ENCODE assay signal across 11 mouse cellular contexts in the genomic region with DNA sequence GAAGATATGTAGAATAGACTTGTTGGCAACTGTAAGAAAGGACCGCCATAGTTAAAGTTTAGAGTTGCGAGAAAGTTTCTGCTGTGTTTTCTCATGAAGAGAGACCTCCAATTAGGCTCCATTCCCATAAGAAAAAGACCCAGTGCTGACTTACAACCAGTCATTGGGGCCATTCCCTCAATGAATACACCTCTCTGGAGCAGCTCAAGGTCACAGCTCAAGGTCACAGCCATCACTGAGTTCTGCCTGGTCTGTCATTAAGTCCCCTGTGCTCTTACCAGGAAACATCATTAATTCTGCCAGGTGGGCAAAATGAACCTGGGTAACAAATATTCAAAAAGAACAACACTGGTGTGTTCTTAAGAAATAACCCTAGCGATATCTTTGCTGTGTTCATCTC.
A peak's percentile ranks its signal among the peaks of the same experiment; 100 is the strongest.
DNase-seq lines count a peak whose midpoint lies in the region; ATAC-seq and TF ChIP-seq lines count a peak whose summit lies in the region.
"Had no signal": no experiment of that assay in that cellular context is flagged by ENCODE, and none has a peak within 500 bp of the region (broad histone marks: within the 10 kb centered on the region; RNA-seq: fewer than 3 reads in every experiment).

No protein-coding gene starts in this region.

- peaks cover 15 to 38% of the 10 kb centered on the region in 2 experiments for H3K4me1 ChIP-seq in heart, embryonic 14.5 days (ENCODE audit: control insufficient read depth in 2 of 2, insufficient read depth in 2 of 2, low read length in 2 of 2)
- no peaks in the 10 kb centered on the region for H3K4me1 ChIP-seq in lung, embryonic 14.5 days (ENCODE audit: insufficient read depth)
- H3K4me1 ChIP-seq in lung, postnatal 0 days (ENCODE audit: insufficient read depth, low read depth, low read length) = no peaks in the 10 kb centered on the region
- peaks cover 19% of the 10 kb centered on the region for H3K4me1 ChIP-seq in embryonic facial prominence, embryonic 13.5 days
- peaks cover 4% of the 10 kb centered on the region; the same call in 1 of the 2 replicates for H3K4me1 ChIP-seq in liver, postnatal 0 days (ENCODE audit: insufficient read depth)

- no peak for TF ChIP-seq CTCF in lung, embryonic 14.5 days (IDR thresholded peaks at IDR 0.05; ENCODE audit: low read depth)
- TF ChIP-seq CTCF in lung, postnatal 0 days (IDR thresholded peaks at IDR 0.05) = no peak
- no peak for TF ChIP-seq CTCF in liver, postnatal 0 days (IDR thresholded peaks at IDR 0.05; ENCODE audit: low read depth)

- peak overlapping the region; percentile 47 for H3K4me2 ChIP-seq in heart, embryonic 14.5 days (ENCODE audit: low read length)
- H3K4me2 ChIP-seq in lung, embryonic 14.5 days = peak overlapping the region; percentile 32; the same call in 1 of the 2 replicates
- no peak overlapping the region for H3K4me2 ChIP-seq in lung, postnatal 0 days (replicated peaks; ENCODE audit: low read depth, low read length)
- H3K4me2 ChIP-seq in embryonic facial prominence, embryonic 13.5 days = 0 out of 2 replicates have a peak overlapping the region, but pooled peaks have one; percentile 39
- H3K4me2 ChIP-seq in liver, postnatal 0 days (ENCODE audit: low read depth, low read length) = peak overlapping the region; percentile 11; the same call in 1 of the 2 replicates
- H3K4me2 ChIP-seq: limb, embryonic 15.5 days had no signal

- ATAC-seq in heart, embryonic 14.5 days (ENCODE audit: insufficient number of reproducible peaks, insufficient read depth, low FRiP score, low read depth) = no peak
- no peak for ATAC-seq in lung, embryonic 14.5 days (ENCODE audit: insufficient read depth)
- ATAC-seq in lung, postnatal 0 days = no peak
- no peak for ATAC-seq in embryonic facial prominence, embryonic 13.5 days (ENCODE audit: insufficient number of reproducible peaks, insufficient read depth, low FRiP score, low TSS enrichment, low read depth)
- peak; percentile 54; the same call in 1 of the 2 replicates for ATAC-seq in liver, postnatal 0 days

- peak overlapping the region; percentile 77 to 84 for H3K27ac ChIP-seq in heart, embryonic 14.5 days (replicated peaks in 1 of 2; ENCODE audit: control insufficient read depth in 1 of 2, insufficient read depth in 1 of 2, low read depth in 2 of 2, low read length in 2 of 2)
- no peak overlapping the region; the same call in 1 of the 2 replicates for H3K27ac ChIP-seq in lung, embryonic 14.5 days (ENCODE audit: low read depth)
- no peak overlapping the region for H3K27ac ChIP-seq in lung, postnatal 0 days (ENCODE audit: low read length)
- no peak overlapping the region for H3K27ac ChIP-seq in embryonic facial prominence, embryonic 13.5 days
- peak overlapping the region; percentile 90 for H3K27ac ChIP-seq in liver, postnatal 0 days (ENCODE audit: low read depth)
- H3K27ac ChIP-seq: limb, embryonic 15.5 days; midbrain, embryonic 12.5 days had no signal

- H3K9me3 ChIP-seq in heart, embryonic 14.5 days (ENCODE audit: control insufficient read depth, low read length) = 0 out of 2 replicates have a peak, but pooled peaks cover 3% of the 10 kb centered on the region
- H3K9me3 ChIP-seq in lung, embryonic 14.5 days (ENCODE audit: low read depth, low read length) = no peaks in the 10 kb centered on the region
- H3K9me3 ChIP-seq in lung, postnatal 0 days (ENCODE audit: low read length) = no peaks in the 10 kb centered on the region
- H3K9me3 ChIP-seq in embryonic facial prominence, embryonic 13.5 days = peaks cover 3% of the 10 kb centered on the region; the same call in 1 of the 2 replicates
- H3K9me3 ChIP-seq in liver, postnatal 0 days (ENCODE audit: low read length) = no peaks in the 10 kb centered on the region
- H3K9me3 ChIP-seq: limb, embryonic 15.5 days; midbrain, embryonic 12.5 days had no signal

- TF ChIP-seq EP300 in lung, postnatal 0 days (IDR thresholded peaks at IDR 0.05) = no peak
- no peak for TF ChIP-seq EP300 in liver, postnatal 0 days (IDR thresholded peaks at IDR 0.05; ENCODE audit: low read depth)

- WGBS in heart, embryonic 14.5 days = 81% methylated on average over 3 of the region's 3 CpGs
- WGBS in lung, embryonic 14.5 days = 72% methylated on average over 3 of the region's 3 CpGs
- 76% methylated on average over 3 of the region's 3 CpGs for WGBS in lung, postnatal 0 days
- WGBS in embryonic facial prominence, embryonic 13.5 days = 70% methylated on average over 3 of the region's 3 CpGs
- 66% methylated on average over 3 of the region's 3 CpGs for WGBS in liver, postnatal 0 days (ENCODE audit: insufficient replicate concordance)

- peak overlapping the region; percentile 38; the same call in 1 of the 2 replicates for H3K9ac ChIP-seq in heart, embryonic 14.5 days (ENCODE audit: low read length)
- H3K9ac ChIP-seq in lung, embryonic 14.5 days = no peak overlapping the region
- H3K9ac ChIP-seq in lung, postnatal 0 days (replicated peaks; ENCODE audit: low read depth) = no peak overlapping the region
- no peak overlapping the region for H3K9ac ChIP-seq in embryonic facial prominence, embryonic 13.5 days
- H3K9ac ChIP-seq in liver, postnatal 0 days (replicated peaks) = 0 out of 2 replicates have a peak overlapping the region, but pooled peaks have one; percentile 11
- H3K9ac ChIP-seq: limb, embryonic 15.5 days; midbrain, embryonic 12.5 days had no signal

- no peaks in the 10 kb centered on the region for H3K27me3 ChIP-seq in heart, embryonic 14.5 days (ENCODE audit: control insufficient read depth, insufficient read depth, low read length)
- no peaks in the 10 kb centered on the region for H3K27me3 ChIP-seq in lung, embryonic 14.5 days (ENCODE audit: insufficient read depth, low read length)
- H3K27me3 ChIP-seq in lung, postnatal 0 days (replicated peaks; ENCODE audit: insufficient read depth, low read length) = no peaks in the 10 kb centered on the region
- H3K27me3 ChIP-seq in embryonic facial prominence, embryonic 13.5 days = no peaks in the 10 kb centered on the region
- H3K27me3 ChIP-seq in liver, postnatal 0 days (ENCODE audit: insufficient read depth, low read length) = no peaks in the 10 kb centered on the region
- H3K27me3 ChIP-seq: limb, embryonic 15.5 days; midbrain, embryonic 12.5 days had no signal

- no peaks in the 10 kb centered on the region for H3K36me3 ChIP-seq in heart, embryonic 14.5 days (ENCODE audit: control insufficient read depth, insufficient read depth, low read length)
- no peaks in the 10 kb centered on the region for H3K36me3 ChIP-seq in lung, embryonic 14.5 days (ENCODE audit: insufficient read depth)
- H3K36me3 ChIP-seq in lung, postnatal 0 days (ENCODE audit: insufficient read depth, low read length) = no peaks in the 10 kb centered on the region
- no peaks in the 10 kb centered on the region for H3K36me3 ChIP-seq in embryonic facial prominence, embryonic 13.5 days
- H3K36me3 ChIP-seq in liver, postnatal 0 days (replicated peaks; ENCODE audit: insufficient read depth, low read length) = no peaks in the 10 kb centered on the region
- H3K36me3 ChIP-seq: limb, embryonic 15.5 days; midbrain, embryonic 12.5 days had no signal

- 0 out of 4 replicates have a peak overlapping the region, but pooled peaks of 1 of the 2 experiments have one; percentile 1 for H3K4me3 ChIP-seq in heart, embryonic 14.5 days (ENCODE audit: control insufficient read depth in 1 of 2, insufficient read depth in 1 of 2, low read depth in 1 of 2, low read length in 2 of 2)
- no peak overlapping the region for H3K4me3 ChIP-seq in lung, embryonic 14.5 days (ENCODE audit: low read depth, low read length)
- H3K4me3 ChIP-seq in lung, postnatal 0 days (ENCODE audit: low read depth, low read length) = no peak overlapping the region
- H3K4me3 ChIP-seq in embryonic facial prominence, embryonic 13.5 days = no peak overlapping the region
- no peak overlapping the region for H3K4me3 ChIP-seq in liver, postnatal 0 days (ENCODE audit: low read depth, low read length)
- H3K4me3 ChIP-seq: limb, embryonic 15.5 days; midbrain, embryonic 12.5 days had no signal

- no peak for DNase-seq in heart, adult 8-10 months (ENCODE audit: low spot score)
- no peak for DNase-seq in lung, embryonic 14.5 days
- DNase-seq in lung, postnatal 0 days (ENCODE audit: low spot score) = no peak
- no peak for DNase-seq in liver, postnatal 0 days
- DNase-seq in thymus, postnatal 25 days = no peak
- DNase-seq: layer of hippocampus, adult 9-11 months; thymus, postnatal 4 days had no signal

Comparison
In these comparisons a context has a peak if more than half of its experiments do, and no peak if none do; other contexts are left out.
1. H3K27ac ChIP-seq: peak in heart, embryonic 14.5 days (2 of 2) and liver, postnatal 0 days (single experiment); none in lung, embryonic 14.5 days (single experiment), lung, postnatal 0 days (single experiment) and embryonic facial prominence, embryonic 13.5 days (single experiment).
2. H3K9ac ChIP-seq: peak in heart, embryonic 14.5 days (single experiment) and liver, postnatal 0 days (single experiment); none in lung, embryonic 14.5 days (single experiment), lung, postnatal 0 days (single experiment) and embryonic facial prominence, embryonic 13.5 days (single experiment).